Mouse (Mus musculus) embryo, embryonic 10.5 days (tissue): ENCODE measurements at regions not wholly inside any gene's neighbourhood (a gene's known extent, or its start where the extent isn't known, plus 50 kb on each side); places are given as distances from the start of the nearest gene placed in this dataset.

Source experiments
- DNase-seq: peaks from one replicate; pipeline ENCODE4 v3.0.0-alpha.2; 2015; ENCODE audit warnings: low spot score

DNA sequence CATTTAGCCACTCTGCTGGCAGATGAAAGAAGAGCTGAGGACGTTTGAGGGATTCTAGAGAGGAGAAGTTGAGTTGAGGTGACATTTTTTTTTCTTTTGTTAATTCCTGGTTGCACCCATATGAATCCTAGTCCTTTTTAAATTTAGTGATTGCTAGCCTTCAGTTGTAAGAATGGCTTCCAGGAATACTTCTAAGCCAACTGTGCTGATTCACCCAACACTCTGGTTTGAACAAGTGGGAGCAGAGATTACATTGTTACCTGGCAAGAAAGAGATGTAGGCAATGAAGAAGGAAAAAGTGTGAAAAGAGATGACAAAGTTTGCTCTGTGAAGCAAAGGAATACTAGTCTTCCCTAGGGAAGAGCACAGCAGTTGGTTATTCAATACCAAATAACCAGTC, 261.1 kb upstream of the Kcnq5 start:
- DNase-seq = no peak

- DNase-seq = no peak
Measured at GRCm38 (mm10) chr1:22211795-22212194, 250.1 kb upstream of the Kcnq5 start.

DNA sequence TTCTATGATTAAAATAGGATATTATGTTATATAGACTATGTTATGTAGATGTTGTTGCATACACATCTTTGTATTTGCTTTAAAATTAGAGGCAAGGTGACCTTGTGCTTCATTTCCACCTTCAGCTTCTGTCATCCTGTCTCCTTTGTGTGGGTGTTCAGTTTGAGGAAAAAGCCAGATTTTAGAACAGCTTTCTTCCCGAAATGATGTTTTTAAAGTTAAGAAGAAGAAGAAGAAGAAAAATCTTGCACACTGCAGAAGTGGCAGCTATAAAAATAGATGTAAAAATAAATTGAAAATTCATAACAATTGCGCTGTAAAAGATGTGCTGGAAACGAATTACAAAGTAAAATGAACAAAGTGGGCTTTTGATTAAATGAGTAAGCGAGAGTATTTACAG, 249.5 kb upstream of the Kcnq5 start:
- no peak for DNase-seq

DNA sequence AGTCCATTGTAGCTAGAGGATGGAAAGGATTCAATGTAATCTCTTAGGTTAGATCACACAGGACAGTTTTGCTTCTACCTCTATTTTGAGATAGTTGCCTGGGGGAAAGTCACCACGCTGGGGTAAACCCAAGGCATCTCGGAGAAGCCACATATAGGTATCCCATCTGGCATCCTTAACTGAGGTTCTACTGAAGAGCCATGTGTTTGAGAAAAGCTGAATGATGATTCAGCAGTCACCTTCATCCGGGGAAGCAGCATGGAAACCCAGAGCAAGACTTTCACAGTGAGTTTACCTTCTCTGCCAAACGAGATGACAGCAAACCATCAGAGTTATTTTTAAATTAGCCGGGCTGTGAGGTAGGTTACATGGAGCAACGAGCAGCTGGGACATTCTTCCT, 248.9 kb upstream of the Kcnq5 start:
- no peak for DNase-seq

- DNase-seq = no peak
Measured at GRCm38 (mm10) chr1:22208287-22208686, 246.5 kb upstream of the Kcnq5 start.

DNA sequence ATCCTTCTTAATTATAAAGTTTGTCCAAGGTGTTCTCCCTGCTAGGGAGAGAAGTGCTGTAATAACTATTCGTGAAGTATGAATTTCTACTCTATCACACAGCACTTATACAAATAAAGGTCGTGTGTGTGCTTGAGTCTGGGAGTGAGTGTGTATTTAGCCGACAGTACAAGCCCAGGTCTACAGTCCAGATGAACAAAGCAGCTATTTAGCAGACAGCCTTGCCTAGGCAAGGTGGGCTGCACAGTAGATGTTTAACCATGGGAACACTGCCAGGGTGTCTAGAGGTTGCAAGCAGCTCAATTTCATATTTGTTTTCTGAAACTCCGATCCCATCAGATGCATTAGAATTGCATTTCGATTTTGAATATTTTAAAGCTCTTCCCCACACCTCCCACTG, 245.2 kb upstream of the Kcnq5 start:
- DNase-seq = no peak

- no peak for DNase-seq
Measured at GRCm38 (mm10) chr1:22167621-22168181, 206.0 kb upstream of the Kcnq5 start.

GRCm38 (mm10) chr1:22136571-22137122, 174.9 kb upstream of the Kcnq5 start:
- DNase-seq = no peak

DNA sequence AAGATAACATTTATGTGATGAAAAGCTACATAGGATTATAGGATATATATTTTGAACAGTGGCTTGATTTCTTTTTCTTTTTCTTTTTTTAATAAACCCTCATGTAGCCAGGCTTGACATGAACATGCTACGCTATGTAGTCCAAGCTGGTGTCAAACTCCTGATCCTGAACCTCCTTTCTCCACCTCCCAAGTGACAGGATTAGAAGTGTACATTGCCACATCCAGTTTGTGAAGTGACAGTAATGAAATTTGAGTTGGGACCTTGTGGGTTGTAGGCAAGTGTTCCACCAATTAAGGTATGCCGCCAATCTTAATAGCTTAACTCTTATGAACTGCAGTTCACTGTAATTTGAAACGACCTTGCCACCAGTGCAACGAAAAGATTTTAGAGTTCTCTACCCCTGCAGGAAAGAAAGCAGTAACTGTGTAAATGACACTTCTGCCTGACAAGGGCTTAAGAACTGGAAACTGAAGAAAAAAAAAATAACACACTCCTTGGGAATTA, 156.6 kb upstream of the Kcnq5 start:
- DNase-seq = peak; percentile 15

DNA sequence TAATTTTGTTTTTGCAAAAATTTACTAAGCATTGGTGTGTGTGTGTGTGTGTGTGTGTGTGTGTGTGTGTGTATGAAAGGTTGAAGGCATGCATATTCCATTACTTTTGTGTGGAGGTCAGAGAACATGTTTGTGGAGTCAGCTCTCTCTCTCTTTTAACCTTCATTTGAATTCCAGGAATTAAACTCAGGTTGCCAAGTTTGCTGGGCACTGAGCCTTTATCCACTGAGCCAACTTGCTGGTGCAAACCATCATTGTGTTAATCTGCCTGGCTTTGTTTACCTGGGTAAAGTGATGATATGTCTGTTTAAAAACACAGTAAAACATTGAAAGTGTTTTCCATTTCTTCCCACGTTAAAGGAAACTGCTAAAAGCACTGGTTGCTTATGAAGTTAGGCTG, 154.7 kb upstream of the Kcnq5 start:
- no peak for DNase-seq

DNA sequence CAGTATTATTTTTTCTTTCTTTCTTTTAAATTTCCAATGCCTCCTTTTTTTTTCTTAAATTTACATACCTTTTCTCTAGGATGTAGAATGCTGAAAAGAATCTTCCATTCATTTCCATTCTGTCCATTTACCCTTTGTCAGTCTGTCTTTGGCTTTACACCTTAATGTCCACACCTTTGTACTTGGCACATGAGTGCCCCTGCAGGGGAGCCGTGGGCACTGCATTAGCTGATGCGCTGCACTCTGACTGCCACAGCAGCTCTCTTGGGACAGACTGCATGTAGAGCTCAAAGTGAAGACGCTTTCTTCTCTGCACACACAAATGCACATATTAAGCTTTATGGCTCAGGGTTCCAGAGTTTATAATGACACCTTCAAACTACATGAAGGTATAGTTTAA, 143.8 kb upstream of the Kcnq5 start:
- peak; percentile 12 for DNase-seq

GRCm38 (mm10) chr1:22071405-22072117, 109.8 kb upstream of the Kcnq5 start:
- DNase-seq = no peak

- no peak for DNase-seq
Measured at GRCm38 (mm10) chr1:22070028-22070427, 108.3 kb upstream of the Kcnq5 start.
